Mouse (Mus musculus): ENCODE data around the gene Scfd2. TPM values are rescaled to one million over a fixed set of nuclear protein-coding genes. Genes with fewer than 3 reads are reported as not detected.

The Scfd2 gene
- polyA plus RNA-seq (2012; rRNA removed), result 8.6 and 12.4 TPM in 2 replicates

- TF ChIP-seq CTCF (IDR thresholded peaks at IDR 0.05; ENCODE audit: insufficient read depth, low read length), result no peak
- TF ChIP-seq POLR2A (IDR thresholded peaks at IDR 0.05; ENCODE audit: borderline replicate concordance, extremely low read depth, low read depth, low read length), result peak; percentile 69; the same call in 1 of the 2 replicates
- DNase-seq, result peak; percentile 98
- Histone ChIP-seq H3K4me3 (replicated peaks; ENCODE audit: extremely low read depth, low read depth, low read length) (peak within 1 kb of the TSS; percentile 93), H3K4me1 (ENCODE audit: control insufficient read depth, insufficient read depth, low read length) (peaks cover 9% of the 10 kb centered on the region)
- WGBS, result 5% methylated on average over 35 of the region's 35 CpGs
These were observed at the start of gene Scfd2 for GRCm38 (mm10) chr5:74531630-74532280. Gene Scfd2 (minus strand): TSS chr5:74531759.

GRCm38 (mm10) chr5:74571767-74572166 lies 40.2 kb upstream of the Scfd2 start:
- no peaks in the 10 kb centered on the region for H3K4me1 ChIP-seq (ENCODE audit: control insufficient read depth, insufficient read depth, low read length)
- no peak for DNase-seq
- no peak overlapping the region for H3K4me3 ChIP-seq (replicated peaks; ENCODE audit: extremely low read depth, low read depth, low read length)
- TF ChIP-seq POLR2A (IDR thresholded peaks at IDR 0.05; ENCODE audit: borderline replicate concordance, extremely low read depth, low read depth, low read length) (no peak), CTCF (IDR thresholded peaks at IDR 0.05; ENCODE audit: insufficient read depth, low read length) (no peak)
- WGBS, result 72% methylated on average over 6 of the region's 6 CpGs

- H3K4me1 ChIP-seq (ENCODE audit: control insufficient read depth, insufficient read depth, low read length), result no peaks in the 10 kb centered on the region
- WGBS, result 77% methylated on average over 1 of the region's 1 CpGs
- no peak for TF ChIP-seq CTCF (IDR thresholded peaks at IDR 0.05; ENCODE audit: insufficient read depth, low read length)
- no peak for TF ChIP-seq POLR2A (IDR thresholded peaks at IDR 0.05; ENCODE audit: borderline replicate concordance, extremely low read depth, low read depth, low read length)
- DNase-seq, result no peak
- H3K4me3 ChIP-seq (replicated peaks; ENCODE audit: extremely low read depth, low read depth, low read length), result no peak overlapping the region
These were observed 29.6 kb upstream of the Scfd2 start for GRCm38 (mm10) chr5:74561151-74561550.

GRCm38 (mm10) chr5:74549566-74549965 lies 18.0 kb upstream of the Scfd2 start:
- TF ChIP-seq POLR2A (IDR thresholded peaks at IDR 0.05; ENCODE audit: borderline replicate concordance, extremely low read depth, low read depth, low read length) (no peak), CTCF (IDR thresholded peaks at IDR 0.05; ENCODE audit: insufficient read depth, low read length) (no peak)
- DNase-seq, result no peak
- no peak overlapping the region for H3K4me3 ChIP-seq (replicated peaks; ENCODE audit: extremely low read depth, low read depth, low read length)
- H3K4me1 ChIP-seq (ENCODE audit: control insufficient read depth, insufficient read depth, low read length), result no peaks in the 10 kb centered on the region
- 92% methylated on average over 8 of the region's 8 CpGs for WGBS

GRCm38 (mm10) chr5:74545606-74546005 lies 14.0 kb upstream of the Scfd2 start:
- no peaks in the 10 kb centered on the region for H3K4me1 ChIP-seq (ENCODE audit: control insufficient read depth, insufficient read depth, low read length)
- H3K4me3 ChIP-seq (replicated peaks; ENCODE audit: extremely low read depth, low read depth, low read length), result no peak overlapping the region
- no peak for DNase-seq
- 89% methylated on average over 4 of the region's 4 CpGs for WGBS
- TF ChIP-seq CTCF (IDR thresholded peaks at IDR 0.05; ENCODE audit: insufficient read depth, low read length) (no peak), POLR2A (IDR thresholded peaks at IDR 0.05; ENCODE audit: borderline replicate concordance, extremely low read depth, low read depth, low read length) (no peak)

GRCm38 (mm10) chr5:74536180-74536947 lies 4.8 kb upstream of the Scfd2 start:
- TF ChIP-seq POLR2A (IDR thresholded peaks at IDR 0.05; ENCODE audit: borderline replicate concordance, extremely low read depth, low read depth, low read length) (no peak), CTCF (IDR thresholded peaks at IDR 0.05; ENCODE audit: insufficient read depth, low read length) (no peak)
- WGBS, result 37% methylated on average over 12 of the region's 12 CpGs
- Histone ChIP-seq H3K4me3 (replicated peaks; ENCODE audit: extremely low read depth, low read depth, low read length) (peak overlapping the region; percentile 74), H3K4me1 (ENCODE audit: control insufficient read depth, insufficient read depth, low read length) (peaks cover 10% of the 10 kb centered on the region)
- DNase-seq, result no peak

GRCm38 (mm10) chr5:74535240-74536021 lies 3.9 kb upstream of the Scfd2 start, which contains the start of gene Fip1l1:
Gene Fip1l1 (plus strand): TSS chr5:74535449.
- TF ChIP-seq POLR2A (IDR thresholded peaks at IDR 0.05; ENCODE audit: borderline replicate concordance, extremely low read depth, low read depth, low read length), result peak; percentile 89
- TF ChIP-seq CTCF (IDR thresholded peaks at IDR 0.05; ENCODE audit: insufficient read depth, low read length), result no peak
- peak; percentile 88 for DNase-seq
- Histone ChIP-seq H3K4me1 (ENCODE audit: control insufficient read depth, insufficient read depth, low read length) (peaks cover 13% of the 10 kb centered on the region), H3K4me3 (replicated peaks; ENCODE audit: extremely low read depth, low read depth, low read length) (peak within 1 kb of the TSS; percentile 74)
- WGBS, result under 1% methylated on average over 70 of the region's 73 CpGs

- TF ChIP-seq CTCF (IDR thresholded peaks at IDR 0.05; ENCODE audit: insufficient read depth, low read length) (no peak), POLR2A (IDR thresholded peaks at IDR 0.05; ENCODE audit: borderline replicate concordance, extremely low read depth, low read depth, low read length) (no peak)
- H3K4me1 ChIP-seq (ENCODE audit: control insufficient read depth, insufficient read depth, low read length), result peaks cover 7% of the 10 kb centered on the region; the same call in 1 of the 2 replicates
- no peak for DNase-seq
- 16% methylated on average over 16 of the region's 16 CpGs for WGBS
- peak overlapping the region; percentile 93 for H3K4me3 ChIP-seq (replicated peaks; ENCODE audit: extremely low read depth, low read depth, low read length)
These were observed 774 bp downstream of the Scfd2 start for GRCm38 (mm10) chr5:74530785-74531184.

GRCm38 (mm10) chr5:74527025-74527424 lies 4.5 kb downstream of the Scfd2 start:
- 66% methylated on average over 5 of the region's 5 CpGs for WGBS
- no peak for TF ChIP-seq POLR2A (IDR thresholded peaks at IDR 0.05; ENCODE audit: borderline replicate concordance, extremely low read depth, low read depth, low read length)
- no peak for TF ChIP-seq CTCF (IDR thresholded peaks at IDR 0.05; ENCODE audit: insufficient read depth, low read length)
- no peak for DNase-seq
- Histone ChIP-seq H3K4me1 (ENCODE audit: control insufficient read depth, insufficient read depth, low read length) (peaks cover 5% of the 10 kb centered on the region; the same call in 1 of the 2 replicates), H3K4me3 (replicated peaks; ENCODE audit: extremely low read depth, low read depth, low read length) (no peak overlapping the region)
